Mouse (Mus musculus) heart, postnatal 0 days (tissue): ENCODE measurements around the gene Ypel2.

ENCODE experiments used
- CTCF ChIP-seq: IDR thresholded peaks from 2 replicates; pipeline ENCODE4 v1.5.1; 2016; ENCODE audit warnings: antibody characterized with exemption, control low read depth, low read depth
- EP300 ChIP-seq: IDR thresholded peaks from 2 replicates; pipeline ENCODE4 v1.6.1; 2016; ENCODE audit warnings: antibody characterized with exemption, low read depth

DNA sequence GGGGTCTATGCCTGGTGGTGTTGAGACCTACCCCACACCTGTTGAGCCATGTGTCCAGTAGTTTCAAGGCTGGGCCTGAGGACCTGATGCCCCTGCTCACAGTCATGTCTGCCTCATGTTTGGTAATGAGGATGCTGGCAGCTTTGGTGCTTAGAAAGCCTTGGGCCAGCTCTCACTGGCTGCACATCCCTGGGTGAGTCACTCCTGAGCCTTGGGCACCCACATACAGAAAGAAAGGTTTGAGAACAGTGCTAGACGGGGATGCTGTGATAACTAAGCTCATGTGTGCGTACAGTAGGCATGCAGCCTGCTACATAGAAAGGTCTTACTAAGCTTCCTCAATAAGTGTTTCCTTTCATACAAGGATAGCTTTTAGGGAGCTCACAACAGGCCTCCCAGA, 40.8 kb downstream of the Ypel2 start:
- TF ChIP-seq CTCF = no peak
- TF ChIP-seq EP300 = no peak
